Mouse (Mus musculus): ENCODE measurements around the gene Ppm1l. TPM values are rescaled to one million over a fixed set of nuclear protein-coding genes. Genes with fewer than 3 reads are reported as not detected.
A peak's percentile ranks its signal among the peaks of the same experiment; 100 is the strongest.
"Not testable (repeated sequence)": the region's sequence is repeated elsewhere in the genome, so short reads cannot be mapped to it uniquely, and the experiment has no call there.

The Ppm1l gene
- polyA plus RNA-seq, 1 experiment from 2014 or later: 23.8 TPM

GRCm38 (mm10) chr3:69563406-69563805 is 246.7 kb downstream of the Ppm1l start:
- H3K27me3 ChIP-seq: no peaks in the 10 kb centered on the region
- H3K4me2 ChIP-seq (replicated peaks): no peak overlapping the region
- no peak overlapping the region for H3K4me3 ChIP-seq
- H3K9ac ChIP-seq (replicated peaks): no peak overlapping the region
- no peaks in the 10 kb centered on the region for H3K36me3 ChIP-seq
- no peaks in the 10 kb centered on the region for H3K9me3 ChIP-seq
- no peaks in the 10 kb centered on the region for H3K4me1 ChIP-seq
- WGBS: 88% methylated on average over 6 of the region's 6 CpGs
- no peak overlapping the region for H3K27ac ChIP-seq (replicated peaks)
- ATAC-seq (ENCODE audit: low FRiP score, low read depth): no peak

- H3K4me1 ChIP-seq; H3K27me3 ChIP-seq; H3K4me2 ChIP-seq (replicated peaks); H3K36me3 ChIP-seq; H3K27ac ChIP-seq (replicated peaks); ATAC-seq (ENCODE audit: low FRiP score, low read depth); H3K9ac ChIP-seq (replicated peaks); H3K4me3 ChIP-seq; H3K9me3 ChIP-seq: not testable (repeated sequence)
- WGBS: 91% methylated on average over 1 of the region's 1 CpGs
Measured at GRCm38 (mm10) chr3:69565586-69565985, 248.9 kb downstream of the Ppm1l start.

GRCm38 (mm10) chr3:69572561-69572960 is 255.9 kb downstream of the Ppm1l start:
- H3K4me2 ChIP-seq (replicated peaks): no peak overlapping the region
- H3K9me3 ChIP-seq: no peaks in the 10 kb centered on the region
- H3K27ac ChIP-seq (replicated peaks): no peak overlapping the region
- no peak overlapping the region for H3K4me3 ChIP-seq
- ATAC-seq (ENCODE audit: low FRiP score, low read depth): no peak
- H3K9ac ChIP-seq (replicated peaks): no peak overlapping the region
- H3K27me3 ChIP-seq: no peaks in the 10 kb centered on the region
- WGBS: 90% methylated on average over 5 of the region's 5 CpGs
- H3K4me1 ChIP-seq: no peaks in the 10 kb centered on the region
- H3K36me3 ChIP-seq: peaks cover 20% of the 10 kb centered on the region

- Histone ChIP-seq H3K9ac (replicated peaks) (no peak overlapping the region), H3K4me3 (no peak overlapping the region), H3K27me3 (no peaks in the 10 kb centered on the region), H3K27ac (replicated peaks) (no peak overlapping the region), H3K4me2 (replicated peaks) (no peak overlapping the region), H3K4me1 (no peaks in the 10 kb centered on the region), H3K9me3 (no peaks in the 10 kb centered on the region), H3K36me3 (peaks cover 23% of the 10 kb centered on the region)
- WGBS: 93% methylated on average over 11 of the region's 11 CpGs
- no peak for ATAC-seq (ENCODE audit: low FRiP score, low read depth)
Measured at GRCm38 (mm10) chr3:69575577-69575976, 258.9 kb downstream of the Ppm1l start.

- Histone ChIP-seq H3K36me3 (peaks cover 23% of the 10 kb centered on the region), H3K27me3 (no peaks in the 10 kb centered on the region), H3K9ac (replicated peaks) (no peak overlapping the region), H3K4me3 (no peak overlapping the region), H3K27ac (replicated peaks) (no peak overlapping the region), H3K4me2 (replicated peaks) (no peak overlapping the region), H3K9me3 (no peaks in the 10 kb centered on the region), H3K4me1 (no peaks in the 10 kb centered on the region)
- 93% methylated on average over 3 of the region's 3 CpGs for WGBS
- no peak for ATAC-seq (ENCODE audit: low FRiP score, low read depth)
Measured at GRCm38 (mm10) chr3:69576715-69577114, 260.1 kb downstream of the Ppm1l start.

GRCm38 (mm10) chr3:69578791-69579190 is 262.1 kb downstream of the Ppm1l start:
- Histone ChIP-seq H3K4me3 (no peak overlapping the region), H3K9ac (replicated peaks) (no peak overlapping the region), H3K36me3 (peaks cover 32% of the 10 kb centered on the region), H3K4me1 (no peaks in the 10 kb centered on the region), H3K4me2 (replicated peaks) (no peak overlapping the region), H3K27me3 (no peaks in the 10 kb centered on the region), H3K27ac (replicated peaks) (no peak overlapping the region), H3K9me3 (no peaks in the 10 kb centered on the region)
- no peak for ATAC-seq (ENCODE audit: low FRiP score, low read depth)
- WGBS: 100% methylated on average over 1 of the region's 1 CpGs

- H3K36me3 ChIP-seq: peaks cover 12% of the 10 kb centered on the region; the same call in 1 of the 2 replicates
- H3K4me2 ChIP-seq (replicated peaks): no peak overlapping the region
- no peak overlapping the region for H3K4me3 ChIP-seq
- no peak overlapping the region for H3K27ac ChIP-seq (replicated peaks)
- WGBS: 92% methylated on average over 1 of the region's 1 CpGs
- no peaks in the 10 kb centered on the region for H3K9me3 ChIP-seq
- H3K27me3 ChIP-seq: no peaks in the 10 kb centered on the region
- 0 out of 2 replicates have a peak, but pooled peaks cover 3% of the 10 kb centered on the region for H3K4me1 ChIP-seq
- no peak for ATAC-seq (ENCODE audit: low FRiP score, low read depth)
- no peak overlapping the region for H3K9ac ChIP-seq (replicated peaks)
Measured at GRCm38 (mm10) chr3:69583798-69584197, 267.1 kb downstream of the Ppm1l start.

- Histone ChIP-seq H3K27ac (replicated peaks) (no peak overlapping the region), H3K36me3 (peaks cover under 1% of the 10 kb centered on the region; the same call in 1 of the 2 replicates), H3K27me3 (no peaks in the 10 kb centered on the region), H3K4me3 (no peak overlapping the region), H3K9me3 (no peaks in the 10 kb centered on the region), H3K4me1 (0 out of 2 replicates have a peak, but pooled peaks cover 3% of the 10 kb centered on the region), H3K4me2 (replicated peaks) (no peak overlapping the region), H3K9ac (replicated peaks) (no peak overlapping the region)
- WGBS: 53% methylated on average over 10 of the region's 10 CpGs
- ATAC-seq (ENCODE audit: low FRiP score, low read depth): no peak
Measured at GRCm38 (mm10) chr3:69588101-69588760, 271.6 kb downstream of the Ppm1l start.

- no peaks in the 10 kb centered on the region for H3K27me3 ChIP-seq
- no peak for ATAC-seq (ENCODE audit: low FRiP score, low read depth)
- H3K4me3 ChIP-seq: no peak overlapping the region
- 93% methylated on average over 8 of the region's 8 CpGs for WGBS
- no peaks in the 10 kb centered on the region for H3K9me3 ChIP-seq
- H3K4me2 ChIP-seq (replicated peaks): no peak overlapping the region
- H3K36me3 ChIP-seq: no peaks in the 10 kb centered on the region; the same call in 1 of the 2 replicates
- H3K4me1 ChIP-seq: peaks cover 8% of the 10 kb centered on the region; the same call in 1 of the 2 replicates
- no peak overlapping the region for H3K9ac ChIP-seq (replicated peaks)
- no peak overlapping the region for H3K27ac ChIP-seq (replicated peaks)
Measured at GRCm38 (mm10) chr3:69593426-69593825, 276.8 kb downstream of the Ppm1l start.

GRCm38 (mm10) chr3:69594071-69594470 is 277.4 kb downstream of the Ppm1l start:
- Histone ChIP-seq H3K27ac (replicated peaks) (no peak overlapping the region), H3K4me3 (no peak overlapping the region)
- WGBS: 71% methylated on average over 9 of the region's 9 CpGs

GRCm38 (mm10) chr3:69596116-69596515 is 279.5 kb downstream of the Ppm1l start:
- Histone ChIP-seq H3K4me3 (no peak overlapping the region), H3K27ac (replicated peaks) (no peak overlapping the region), H3K27me3 (no peaks in the 10 kb centered on the region), H3K4me2 (replicated peaks) (no peak overlapping the region), H3K9me3 (no peaks in the 10 kb centered on the region), H3K9ac (replicated peaks) (no peak overlapping the region), H3K4me1 (peaks cover 14% of the 10 kb centered on the region; the same call in 1 of the 2 replicates), H3K36me3 (no peaks in the 10 kb centered on the region)
- ATAC-seq (ENCODE audit: low FRiP score, low read depth): no peak
- WGBS: 82% methylated on average over 3 of the region's 3 CpGs

More at GRCm38 (mm10) chr3:69594071-69594470, 277.4 kb downstream of the Ppm1l start:
- Histone ChIP-seq H3K9ac (replicated peaks) (no peak overlapping the region), H3K4me1 (peaks cover 11% of the 10 kb centered on the region; the same call in 1 of the 2 replicates), H3K27me3 (no peaks in the 10 kb centered on the region), H3K4me2 (replicated peaks) (no peak overlapping the region), H3K9me3 (no peaks in the 10 kb centered on the region), H3K36me3 (no peaks in the 10 kb centered on the region; the same call in 1 of the 2 replicates)
- ATAC-seq (ENCODE audit: low FRiP score, low read depth): no peak

GRCm38 (mm10) chr3:69597211-69597610 is 280.6 kb downstream of the Ppm1l start:
- H3K9ac ChIP-seq (replicated peaks): 0 out of 2 replicates have a peak overlapping the region, but pooled peaks have one; percentile 82
- peak overlapping the region; percentile 73 for H3K4me2 ChIP-seq (replicated peaks)
- H3K36me3 ChIP-seq: no peaks in the 10 kb centered on the region
- 90% methylated on average over 6 of the region's 6 CpGs for WGBS
- peaks cover 14% of the 10 kb centered on the region; the same call in 1 of the 2 replicates for H3K4me1 ChIP-seq
- ATAC-seq (ENCODE audit: low FRiP score, low read depth): no peak
- no peaks in the 10 kb centered on the region for H3K27me3 ChIP-seq
- peak overlapping the region; percentile 76 for H3K4me3 ChIP-seq
- no peaks in the 10 kb centered on the region for H3K9me3 ChIP-seq
- no peak overlapping the region for H3K27ac ChIP-seq (replicated peaks)
